Mouse (Mus musculus) erythroblast, embryonic 14.5 days (primary cell): ENCODE data around the gene Tut4.

ENCODE experiments used
- GATA1 ChIP-seq: IDR thresholded peaks from 2 replicates; pipeline ENCODE4 v1.6.1; 2012; ENCODE audit warnings: low read length, inconsistent platforms, mixed read lengths
- TAL1 ChIP-seq: IDR thresholded peaks from 3 replicates; pipeline ENCODE4 v1.6.1; 2012; ENCODE audit warnings: low read length, inconsistent platforms, mixed read lengths

DNA sequence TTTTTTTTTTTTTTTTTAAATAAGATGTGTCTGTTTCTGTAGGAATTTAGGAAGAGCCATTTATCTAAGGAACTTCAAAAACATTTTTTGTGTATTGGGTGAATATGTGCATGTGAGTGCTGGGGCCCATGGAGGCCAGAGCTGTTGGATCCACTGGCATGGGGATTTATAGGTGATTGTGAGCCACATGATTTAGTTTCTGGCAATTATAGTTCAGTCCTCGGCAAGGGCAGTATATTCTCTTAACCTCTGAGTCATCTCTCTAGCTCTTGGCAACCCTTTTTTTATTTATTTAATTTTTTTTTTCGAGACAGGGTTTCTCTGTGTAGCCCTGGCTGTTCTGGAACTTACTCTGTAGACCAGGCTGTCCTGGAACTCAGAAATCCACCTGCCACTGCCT is 14.4 kb downstream of the Tut4 start:
- TF ChIP-seq TAL1 (no peak), GATA1 (no peak)
